Mouse (Mus musculus): Measurements from ENCODE around the gene Aldh1a2.

The Aldh1a2 gene

GRCm38 (mm10) chr9:71216036-71216995 lies 727 bp downstream of the Aldh1a2 start:
- no peak for DNase-seq (ENCODE audit: low read depth, low spot score)

GRCm38 (mm10) chr9:71216996-71217792 lies 1.6 kb downstream of the Aldh1a2 start:
- DNase-seq (ENCODE audit: low read depth, low spot score) = no peak

- no peak for DNase-seq (ENCODE audit: low read depth, low spot score)
Measured at GRCm38 (mm10) chr9:71217793-71218095, 2.2 kb downstream of the Aldh1a2 start.

- DNase-seq (ENCODE audit: low read depth, low spot score) = no peak
Measured at GRCm38 (mm10) chr9:71219161-71219560, 3.6 kb downstream of the Aldh1a2 start.

GRCm38 (mm10) chr9:71220401-71220800 lies 4.8 kb downstream of the Aldh1a2 start:
- no peak for DNase-seq (ENCODE audit: low read depth, low spot score)

- DNase-seq (ENCODE audit: low read depth, low spot score) = no peak
Measured at GRCm38 (mm10) chr9:71227226-71227970, 11.8 kb downstream of the Aldh1a2 start.

GRCm38 (mm10) chr9:71230011-71230410 lies 14.4 kb downstream of the Aldh1a2 start:
- DNase-seq (ENCODE audit: low read depth, low spot score) = no peak

GRCm38 (mm10) chr9:71236540-71236939 lies 21.0 kb downstream of the Aldh1a2 start:
- DNase-seq (ENCODE audit: low read depth, low spot score) = no peak

- DNase-seq (ENCODE audit: low read depth, low spot score) = no peak
Measured at GRCm38 (mm10) chr9:71239926-71240325, 24.3 kb downstream of the Aldh1a2 start.

GRCm38 (mm10) chr9:71241515-71242411 lies 26.2 kb downstream of the Aldh1a2 start:
- DNase-seq (ENCODE audit: low read depth, low spot score) = no peak

- DNase-seq (ENCODE audit: low read depth, low spot score) = no peak
Measured at GRCm38 (mm10) chr9:71242412-71242781, 26.8 kb downstream of the Aldh1a2 start.

- DNase-seq (ENCODE audit: low read depth, low spot score) = no peak
Measured at GRCm38 (mm10) chr9:71254380-71254779, 38.8 kb downstream of the Aldh1a2 start.

GRCm38 (mm10) chr9:71262711-71263110 lies 47.1 kb downstream of the Aldh1a2 start:
- DNase-seq (ENCODE audit: low read depth, low spot score) = no peak

- no peak for DNase-seq (ENCODE audit: low read depth, low spot score)
Measured at GRCm38 (mm10) chr9:71269711-71270110, 54.1 kb downstream of the Aldh1a2 start.

- no peak for DNase-seq (ENCODE audit: low read depth, low spot score)
Measured at GRCm38 (mm10) chr9:71270205-71270604, 54.6 kb downstream of the Aldh1a2 start.

GRCm38 (mm10) chr9:71276149-71276721 lies 60.6 kb downstream of the Aldh1a2 start:
- no peak for DNase-seq (ENCODE audit: low read depth, low spot score)

GRCm38 (mm10) chr9:71278741-71279140 lies 63.2 kb downstream of the Aldh1a2 start:
- DNase-seq (ENCODE audit: low read depth, low spot score) = no peak

- no peak for DNase-seq (ENCODE audit: low read depth, low spot score)
Measured at GRCm38 (mm10) chr9:71283156-71283555, 67.6 kb downstream of the Aldh1a2 start.

- no peak for DNase-seq (ENCODE audit: low read depth, low spot score)
Measured at GRCm38 (mm10) chr9:71285231-71285630, 69.6 kb downstream of the Aldh1a2 start.

GRCm38 (mm10) chr9:71286420-71286819 lies 70.8 kb downstream of the Aldh1a2 start:
- no peak for DNase-seq (ENCODE audit: low read depth, low spot score)

- DNase-seq (ENCODE audit: low read depth, low spot score) = no peak
Measured at GRCm38 (mm10) chr9:71288738-71289137, 73.1 kb downstream of the Aldh1a2 start.

Data from c-Kit-negative CD71-positive TER-119-positive erythroid progenitor cells, embryonic 14.5 days (primary cell).